Mouse (Mus musculus) gastrocnemius, postnatal 14 days (tissue): ENCODE measurements around the gene Tbc1d24. TPM values are rescaled to one million over a fixed set of nuclear protein-coding genes. Genes with fewer than 3 reads are reported as not detected.

Experiments
- microRNA-seq, 2 experiments: library from miRNA; unstranded; fragments of <30 nt; microRNA quantifications; one replicate each; pipeline ENCODE4 v1.2.0; 2021
- total RNA-seq, 2 experiments: library from RNA; stranded (reverse); gene quantifications; 2 replicates each; pipeline ENCODE4 v1.2.3; 2021

Tbc1d24 gene
- total RNA-seq, 2 experiments from 2014 or later: 3.4 to 3.5 TPM

Small RNA genes within 50 kb of the gene (microRNA-seq; reads per million reads assigned to microRNA genes)
- 0 to 1.0 reads per million in 2 experiments for gene Mir5134
- gene Mir6965: 0 reads per million in 2 experiments

Other genes with a start within 250 kb of the Tbc1d24 start
- not detected for gene Prss30, start 225.0 kb downstream of the Tbc1d24 start, total RNA-seq
- gene Prss22, start 207.5 kb downstream of the Tbc1d24 start, total RNA-seq: not detected
- not detected for gene Prss27, start 167.4 kb downstream of the Tbc1d24 start, total RNA-seq
- gene Kctd5, start 132.1 kb downstream of the Tbc1d24 start, total RNA-seq: 10 to 100 TPM; 12.3 to 13.6 TPM
- 10 to 100 TPM; 39.5 to 41.3 TPM for gene Pdpk1, start 54.6 kb downstream of the Tbc1d24 start, total RNA-seq
- 10 to 100 TPM in 1 of 2 experiments, 1 to 10 TPM in 1; 9.5 to 13.5 TPM for gene Amdhd2, start 41.8 kb downstream of the Tbc1d24 start, total RNA-seq
- gene Atp6v0c, start 35.9 kb downstream of the Tbc1d24 start, total RNA-seq: 100 to 1,000 TPM; 167 to 178 TPM
- 1 to 10 TPM in 1 of 2 experiments, under 1 TPM in 1; 0.86 to 1.1 TPM for gene Ntn3, start 4.0 kb upstream of the Tbc1d24 start, total RNA-seq
- 1 to 10 TPM; 1.9 to 2.3 TPM for gene Tedc2, start 15.3 kb upstream of the Tbc1d24 start, total RNA-seq
- 1 to 10 TPM; 2.4 to 2.7 TPM for gene Ccnf, start 45.9 kb upstream of the Tbc1d24 start, total RNA-seq
- gene Abca17, start 145.5 kb upstream of the Tbc1d24 start, total RNA-seq: under 1 TPM in 1 of 2 experiments, not detected in 1; 0.09 TPM
- gene Abca3, start 146.4 kb upstream of the Tbc1d24 start, total RNA-seq: 1 to 10 TPM; 9.0 to 9.8 TPM
- gene Rnps1, start 209.0 kb upstream of the Tbc1d24 start, total RNA-seq: 10 to 100 TPM; 48.2 to 51.5 TPM
- 100 to 1,000 TPM; 133 to 200 TPM for gene Eci1, start 221.1 kb upstream of the Tbc1d24 start, total RNA-seq
- under 1 TPM; 0.76 to 0.89 TPM for gene Dnase1l2, start 237.5 kb upstream of the Tbc1d24 start, total RNA-seq